Mouse (Mus musculus): ENCODE data around the gene Casz1.
A peak's percentile ranks its signal among the peaks of the same experiment; 100 is the strongest.

Casz1 gene

GRCm38 (mm10) chr4:148930721-148931229 is 126.5 kb downstream of the Casz1 start:
- no peak for DNase-seq (ENCODE audit: inconsistent age in 2 of 2, low spot score in 1 of 2)

DNA sequence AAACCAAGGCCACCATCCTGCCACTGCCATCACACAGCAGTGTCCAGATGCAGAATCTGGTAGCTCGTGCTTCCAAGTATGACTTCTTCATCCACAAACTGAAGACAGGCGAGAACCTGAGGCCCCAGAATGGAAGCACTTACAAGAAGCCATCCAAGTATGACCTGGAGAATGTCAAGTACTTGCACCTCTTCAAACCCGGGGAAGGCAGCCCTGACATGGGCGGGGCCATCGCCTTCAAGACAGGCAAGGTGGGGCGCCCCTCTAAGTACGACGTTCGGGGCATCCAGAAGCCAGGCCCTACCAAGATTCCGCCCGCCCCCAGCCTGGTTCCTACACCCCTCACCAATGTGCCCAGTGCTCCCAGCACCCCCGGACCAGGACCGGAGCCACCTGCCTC is 128.9 kb downstream of the Casz1 start:
- DNase-seq (ENCODE audit: inconsistent age in 2 of 2, low spot score in 1 of 2): no peak

GRCm38 (mm10) chr4:148935211-148935610 is 131.0 kb downstream of the Casz1 start:
- peak in 1 of 2 experiments; percentile 51 for DNase-seq (ENCODE audit: inconsistent age in 2 of 2, low spot score in 1 of 2)

GRCm38 (mm10) chr4:148936111-148936510 is 131.9 kb downstream of the Casz1 start:
- DNase-seq (ENCODE audit: inconsistent age in 2 of 2, low spot score in 1 of 2): no peak

- DNase-seq (ENCODE audit: inconsistent age in 2 of 2, low spot score in 1 of 2): peak in 1 of 2 experiments; percentile 67
Observed at GRCm38 (mm10) chr4:148936727-148937126, 132.5 kb downstream of the Casz1 start.

DNA sequence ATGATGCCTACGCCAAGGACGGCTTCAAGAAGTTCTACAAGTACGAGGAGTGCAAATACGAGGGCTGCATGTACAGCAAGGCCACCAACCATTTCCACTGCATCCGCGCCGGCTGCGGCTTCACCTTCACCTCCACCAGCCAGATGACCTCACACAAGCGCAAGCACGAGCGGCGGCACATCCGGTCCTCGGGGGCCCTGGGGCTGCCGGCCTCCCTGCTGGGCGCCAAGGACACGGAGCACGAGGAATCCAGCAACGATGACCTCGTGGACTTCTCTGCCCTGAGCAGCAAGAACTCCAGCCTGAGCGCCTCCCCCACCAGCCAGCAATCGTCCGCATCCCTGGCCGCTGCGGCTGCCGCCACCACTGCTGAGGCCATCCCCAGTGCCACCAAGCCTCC is 134.3 kb downstream of the Casz1 start:
- DNase-seq (ENCODE audit: inconsistent age in 2 of 2, low spot score in 1 of 2): peak; percentile 83 to 85

DNA sequence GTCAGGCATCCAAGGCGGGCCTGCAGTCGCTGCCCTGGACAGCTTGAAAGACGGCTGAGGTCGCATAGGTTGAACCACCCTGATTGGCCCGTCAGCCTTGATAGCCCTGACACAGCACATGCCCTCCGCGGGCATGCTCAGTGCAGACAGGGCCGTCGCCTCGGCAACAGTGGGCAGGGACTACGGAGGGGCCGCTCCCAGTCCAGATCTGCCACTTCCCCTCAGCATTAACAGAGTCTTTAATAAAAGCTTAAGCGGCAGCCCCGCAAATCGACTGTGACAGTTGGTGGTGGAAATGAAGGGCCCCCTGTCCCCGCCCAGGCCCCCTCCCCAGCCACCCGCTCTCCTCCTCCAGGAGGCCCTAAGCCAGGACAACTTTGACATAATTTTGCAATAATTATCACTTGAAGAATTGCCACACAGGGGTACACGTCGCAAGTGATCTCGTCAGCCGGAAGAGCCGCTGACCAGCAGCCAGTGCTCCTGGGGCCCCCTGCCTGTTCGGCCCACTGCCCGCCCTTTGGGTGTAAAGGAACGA is 136.5 kb downstream of the Casz1 start:
- peak; percentile 92 to 95 for DNase-seq (ENCODE audit: inconsistent age in 2 of 2, low spot score in 1 of 2)

GRCm38 (mm10) chr4:148941321-148941720 is 137.1 kb downstream of the Casz1 start:
- peak in 1 of 2 experiments; percentile 64 for DNase-seq (ENCODE audit: inconsistent age in 2 of 2, low spot score in 1 of 2)

GRCm38 (mm10) chr4:148943099-148943498 is 138.9 kb downstream of the Casz1 start:
- DNase-seq (ENCODE audit: inconsistent age in 2 of 2, low spot score in 1 of 2): no peak

GRCm38 (mm10) chr4:148945476-148945881 is 141.2 kb downstream of the Casz1 start:
- DNase-seq (ENCODE audit: inconsistent age in 2 of 2, low spot score in 1 of 2): peak in 1 of 2 experiments; percentile 78

DNA sequence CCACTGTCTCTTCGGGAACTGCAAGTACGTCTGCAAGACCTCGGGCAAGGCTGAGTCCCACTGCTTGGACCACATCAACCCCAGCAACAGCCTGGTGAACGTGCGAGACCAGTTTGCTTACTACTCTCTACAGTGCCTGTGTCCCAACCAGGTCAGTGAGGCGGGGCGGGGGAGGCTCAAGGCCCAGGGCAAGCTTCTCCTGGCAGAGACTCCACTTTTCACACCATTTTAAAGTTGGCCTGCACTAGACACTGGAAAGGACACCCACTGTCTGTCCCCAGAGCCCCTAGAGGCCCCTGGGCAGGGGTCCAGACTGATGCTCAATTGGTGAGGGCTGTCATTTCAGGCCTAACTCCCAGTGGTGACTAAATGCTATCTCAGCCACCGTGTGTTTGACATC is 141.8 kb downstream of the Casz1 start:
- no peak for DNase-seq (ENCODE audit: inconsistent age in 2 of 2, low spot score in 1 of 2)

DNA sequence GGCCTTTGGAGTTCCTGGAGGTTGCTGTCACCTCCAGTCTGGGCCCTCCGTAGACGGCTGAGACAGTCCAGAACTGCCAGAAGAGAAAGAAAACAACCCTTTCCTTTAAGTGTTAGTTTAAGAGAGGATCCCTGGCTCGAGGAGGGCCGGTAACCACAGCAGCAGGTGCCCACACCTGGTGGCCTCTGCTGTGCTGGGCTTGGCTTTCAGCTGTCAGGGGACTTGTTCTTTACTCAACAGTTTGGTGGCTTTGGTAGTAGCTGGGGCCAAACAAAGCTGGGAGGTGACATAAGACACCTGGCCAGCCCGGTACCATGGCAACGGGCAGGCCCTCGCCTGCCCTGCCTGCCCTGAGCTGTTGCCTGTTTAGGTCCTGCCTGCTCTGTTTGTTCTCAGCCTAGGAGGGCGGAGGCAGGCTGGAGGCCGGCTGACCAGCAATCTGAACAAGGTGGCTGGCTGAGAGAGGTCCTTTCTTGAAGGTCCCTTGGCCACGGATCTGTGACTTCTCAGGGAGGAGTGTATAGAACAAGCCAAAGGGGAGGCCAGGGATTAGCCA is 143.7 kb downstream of the Casz1 start:
- DNase-seq (ENCODE audit: inconsistent age in 2 of 2, low spot score in 1 of 2): no peak

GRCm38 (mm10) chr4:148950487-148950886 is 146.3 kb downstream of the Casz1 start:
- no peak for DNase-seq (ENCODE audit: inconsistent age in 2 of 2, low spot score in 1 of 2)

GRCm38 (mm10) chr4:148950932-148951650 is 146.9 kb downstream of the Casz1 start:
- peak; percentile 62 to 76 for DNase-seq (ENCODE audit: inconsistent age in 2 of 2, low spot score in 1 of 2)

GRCm38 (mm10) chr4:148951821-148952291 is 147.6 kb downstream of the Casz1 start:
- DNase-seq (ENCODE audit: inconsistent age in 2 of 2, low spot score in 1 of 2): peak; percentile 81 to 90

DNA sequence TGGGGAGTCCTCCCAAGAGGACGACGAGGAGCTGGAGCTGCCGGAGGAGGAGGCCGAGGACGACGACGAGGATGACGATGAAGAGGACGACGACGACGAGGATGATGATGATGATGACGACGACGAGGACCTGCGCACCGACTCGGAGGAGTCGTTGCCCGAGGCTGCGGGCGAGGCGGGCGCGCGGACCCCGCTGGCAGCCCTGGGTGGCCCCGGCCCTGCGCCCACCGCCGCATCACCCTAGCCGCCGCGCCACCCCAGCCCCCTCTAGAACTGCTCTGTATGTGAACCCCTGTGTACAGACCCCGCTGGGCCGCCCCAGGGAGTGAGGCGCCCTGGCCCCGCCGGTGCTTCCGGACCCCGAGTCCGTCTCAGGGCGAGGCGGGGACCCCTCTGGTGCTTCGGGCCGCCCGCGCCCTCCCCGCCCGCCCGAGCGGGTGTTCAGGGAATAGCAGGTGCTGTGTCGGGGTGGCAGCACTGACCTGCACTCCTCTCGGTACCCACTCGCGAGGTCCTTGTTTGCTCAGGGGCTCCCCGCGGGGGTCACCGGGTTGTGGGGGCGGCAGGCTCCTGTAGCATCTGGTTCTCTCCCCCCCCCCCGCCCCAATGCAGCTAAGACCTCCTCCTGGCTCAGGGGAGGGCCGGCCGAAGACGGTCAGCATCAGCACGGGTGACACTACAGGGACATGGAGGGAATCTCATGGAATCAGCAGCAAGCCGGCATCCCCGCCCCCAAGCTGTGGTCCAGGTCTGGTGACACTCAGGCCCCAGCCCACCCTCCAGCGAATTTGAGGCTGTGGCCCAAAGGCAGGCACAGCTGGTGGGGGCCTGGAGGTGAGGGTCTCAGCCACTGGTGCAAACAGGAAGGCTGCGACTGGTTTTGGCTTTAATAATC is 148.3 kb downstream of the Casz1 start:
- peak; percentile 47 to 51 for DNase-seq (ENCODE audit: inconsistent age in 2 of 2, low spot score in 1 of 2)

- DNase-seq (ENCODE audit: inconsistent age in 2 of 2, low spot score in 1 of 2): peak; percentile 95 to 97
Observed at GRCm38 (mm10) chr4:148955131-148955813, 151.0 kb downstream of the Casz1 start.

GRCm38 (mm10) chr4:148960011-148960410 is 155.8 kb downstream of the Casz1 start:
- no peak for DNase-seq (ENCODE audit: inconsistent age in 2 of 2, low spot score in 1 of 2)

DNA sequence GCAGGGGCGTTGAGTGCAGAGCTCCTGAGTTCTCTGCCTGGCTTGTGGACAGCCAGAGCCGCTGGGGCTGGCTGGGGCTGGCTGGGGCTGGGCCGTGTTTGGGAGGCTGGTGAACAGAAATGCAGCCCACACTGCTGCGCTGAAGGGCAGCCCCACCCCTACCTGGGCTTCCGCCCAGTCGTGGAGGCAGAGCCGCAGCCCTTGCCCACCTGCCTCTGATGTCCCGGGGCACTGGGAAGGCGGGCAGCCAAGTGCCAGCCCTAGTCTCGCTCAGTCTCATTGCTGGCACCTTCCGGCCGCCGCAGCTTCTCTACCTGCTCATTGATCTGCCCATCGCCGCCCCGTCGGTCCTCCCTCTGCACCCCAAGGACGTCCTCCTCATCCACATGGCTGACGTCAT is 156.9 kb downstream of the Casz1 start:
- DNase-seq (ENCODE audit: inconsistent age in 2 of 2, low spot score in 1 of 2): no peak

DNA sequence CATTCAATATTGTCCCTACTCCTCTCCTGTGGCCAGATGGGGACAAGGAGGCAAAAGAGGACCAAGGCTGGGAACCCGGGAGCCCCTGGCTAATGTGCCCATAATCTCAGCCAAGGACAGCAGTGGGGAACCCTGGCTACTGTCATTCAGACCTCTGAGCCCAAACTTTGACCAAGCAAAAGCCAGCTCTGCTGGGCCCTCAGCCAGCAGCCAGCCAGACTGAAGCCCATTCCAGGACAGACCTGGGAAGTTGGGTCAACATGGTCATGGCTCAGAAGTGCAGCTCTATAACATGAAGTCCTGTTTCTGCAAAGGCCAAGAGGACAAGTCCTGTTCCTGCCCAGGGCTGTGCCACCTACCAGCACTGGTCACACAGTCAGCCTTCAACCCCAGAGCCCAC is 157.9 kb downstream of the Casz1 start:
- no peak for DNase-seq (ENCODE audit: inconsistent age in 2 of 2, low spot score in 1 of 2)
